Mouse (Mus musculus): ENCODE data around the gene Parp9. TPM values are rescaled to one million over a fixed set of nuclear protein-coding genes. Genes with fewer than 3 reads are reported as not detected.

The Parp9 gene
- polyA plus RNA-seq, 1 experiment from 2014 or later, result 3.1 TPM

- ATAC-seq (ENCODE audit: insufficient read depth, low FRiP score, low TSS enrichment) (no peak), DNase-seq (ENCODE audit: low spot score) (no peak)
- 82% methylated on average over 2 of the region's 2 CpGs for WGBS
- Histone ChIP-seq H3K4me3 (ENCODE audit: low read depth, low read length) (no peak overlapping the region), H3K4me1 (ENCODE audit: control insufficient read depth, insufficient read depth, low read length) (no peaks in the 10 kb centered on the region), H3K4me2 (ENCODE audit: low read depth) (no peak overlapping the region), H3K9me3 (ENCODE audit: control insufficient read depth, low read length) (no peaks in the 10 kb centered on the region), H3K36me3 (ENCODE audit: control insufficient read depth, insufficient read depth, low read length) (no peaks in the 10 kb centered on the region), H3K27ac (ENCODE audit: low read depth, low read length) (no peak overlapping the region), H3K27me3 (ENCODE audit: control insufficient read depth, insufficient read depth, low read length) (no peaks in the 10 kb centered on the region), H3K9ac (ENCODE audit: low read length) (no peak overlapping the region)
These were observed 16.5 kb upstream of the Parp9 start for GRCm38 (mm10) chr16:35921676-35922235.

DNA sequence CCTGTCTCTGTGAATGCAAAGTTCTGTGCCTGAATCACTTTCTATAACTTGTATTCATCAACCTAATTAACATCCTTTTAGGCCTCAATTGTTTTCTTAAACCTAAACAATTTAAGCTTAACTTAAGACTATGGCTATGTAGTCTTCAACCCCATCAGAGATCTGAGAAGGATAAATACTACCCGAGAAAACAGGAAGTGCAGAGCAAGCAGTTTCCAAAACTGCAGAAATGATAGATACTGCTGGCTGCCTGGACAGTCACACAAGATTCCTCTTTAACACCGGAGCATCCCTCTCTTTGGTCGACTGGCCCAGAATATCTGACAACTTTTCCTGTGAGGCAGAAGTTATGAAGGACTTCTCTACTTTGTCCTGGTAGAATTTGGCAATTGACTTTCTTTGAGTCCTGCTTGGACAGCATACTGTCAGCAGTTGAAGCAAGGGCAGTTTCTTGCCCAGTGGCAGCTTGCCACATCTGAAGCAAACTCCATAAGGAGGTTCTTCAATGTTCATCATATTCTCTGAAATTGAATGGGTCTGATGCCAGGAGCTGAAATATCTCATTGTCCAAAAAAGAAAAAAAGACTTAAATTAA lies 15.9 kb upstream of the Parp9 start:
- Histone ChIP-seq H3K27ac (ENCODE audit: low read depth, low read length) (no peak overlapping the region), H3K4me1 (ENCODE audit: control insufficient read depth, insufficient read depth, low read length) (no peaks in the 10 kb centered on the region), H3K27me3 (ENCODE audit: control insufficient read depth, insufficient read depth, low read length) (no peaks in the 10 kb centered on the region), H3K9ac (ENCODE audit: low read length) (no peak overlapping the region), H3K36me3 (ENCODE audit: control insufficient read depth, insufficient read depth, low read length) (no peaks in the 10 kb centered on the region), H3K4me3 (ENCODE audit: low read depth, low read length) (no peak overlapping the region), H3K9me3 (ENCODE audit: control insufficient read depth, low read length) (no peaks in the 10 kb centered on the region), H3K4me2 (ENCODE audit: low read depth) (no peak overlapping the region)
- DNase-seq (ENCODE audit: low spot score) (no peak), ATAC-seq (ENCODE audit: insufficient read depth, low FRiP score, low TSS enrichment) (no peak)
- 80% methylated on average over 3 of the region's 3 CpGs for WGBS

DNA sequence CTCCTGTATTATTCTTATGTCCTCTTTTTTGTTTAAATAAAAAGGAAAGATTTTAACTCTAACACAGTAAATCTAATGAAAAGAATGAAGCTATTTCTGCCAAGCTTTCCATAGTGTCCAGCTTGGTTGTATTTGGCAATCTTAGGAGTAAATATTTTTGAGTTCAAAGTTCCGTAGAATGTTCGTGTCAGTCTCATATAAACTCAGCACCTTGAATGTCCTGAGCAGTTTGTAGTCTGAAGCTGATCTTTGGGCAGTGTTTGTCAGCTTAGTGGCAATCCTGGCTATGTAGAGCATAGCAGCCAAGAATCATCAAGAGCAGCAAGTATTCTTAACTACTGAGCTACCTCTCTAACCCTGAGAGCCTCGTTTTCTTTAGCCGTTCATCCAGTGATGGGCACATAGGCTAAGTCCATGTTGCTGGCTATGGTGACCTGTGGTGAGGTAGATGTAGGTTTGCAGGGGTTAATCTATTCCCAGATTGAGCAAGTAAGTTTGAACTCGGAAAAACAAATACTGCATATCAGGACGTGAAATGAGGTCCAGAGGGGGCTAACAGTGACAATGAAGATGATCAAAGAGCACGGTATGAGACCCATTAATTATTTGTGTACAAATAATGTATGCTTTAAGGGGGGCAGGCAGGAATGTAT lies 14.6 kb upstream of the Parp9 start:
- no peak for DNase-seq (ENCODE audit: low spot score)
- WGBS, result 80% methylated on average over 7 of the region's 7 CpGs
- no peaks in the 10 kb centered on the region for H3K4me1 ChIP-seq (ENCODE audit: control insufficient read depth, insufficient read depth, low read length)
- H3K9me3 ChIP-seq (ENCODE audit: control insufficient read depth, low read length), result no peaks in the 10 kb centered on the region
- H3K36me3 ChIP-seq (ENCODE audit: control insufficient read depth, insufficient read depth, low read length), result no peaks in the 10 kb centered on the region
- H3K4me2 ChIP-seq (ENCODE audit: low read depth), result no peak overlapping the region
- no peak overlapping the region for H3K27ac ChIP-seq (ENCODE audit: low read depth, low read length)
- H3K9ac ChIP-seq (ENCODE audit: low read length), result no peak overlapping the region
- H3K4me3 ChIP-seq (ENCODE audit: low read depth, low read length), result no peak overlapping the region
- no peaks in the 10 kb centered on the region for H3K27me3 ChIP-seq (ENCODE audit: control insufficient read depth, insufficient read depth, low read length)
- ATAC-seq (ENCODE audit: insufficient read depth, low FRiP score, low TSS enrichment), result no peak

GRCm38 (mm10) chr16:35924341-35924740 lies 13.9 kb upstream of the Parp9 start:
- H3K9me3 ChIP-seq (ENCODE audit: control insufficient read depth, low read length), result no peaks in the 10 kb centered on the region
- no peak overlapping the region for H3K9ac ChIP-seq (ENCODE audit: low read length)
- no peaks in the 10 kb centered on the region for H3K4me1 ChIP-seq (ENCODE audit: control insufficient read depth, insufficient read depth, low read length)
- no peaks in the 10 kb centered on the region for H3K36me3 ChIP-seq (ENCODE audit: control insufficient read depth, insufficient read depth, low read length)
- no peak overlapping the region for H3K27ac ChIP-seq (ENCODE audit: low read depth, low read length)
- H3K4me2 ChIP-seq (ENCODE audit: low read depth), result no peak overlapping the region
- DNase-seq (ENCODE audit: low spot score) (no peak), ATAC-seq (ENCODE audit: insufficient read depth, low FRiP score, low TSS enrichment) (no peak)
- no peaks in the 10 kb centered on the region for H3K27me3 ChIP-seq (ENCODE audit: control insufficient read depth, insufficient read depth, low read length)
- H3K4me3 ChIP-seq (ENCODE audit: low read depth, low read length), result no peak overlapping the region
- WGBS, result 90% methylated on average over 5 of the region's 5 CpGs

GRCm38 (mm10) chr16:35932179-35933055 lies 5.9 kb upstream of the Parp9 start:
- Histone ChIP-seq H3K4me3 (ENCODE audit: low read depth, low read length) (no peak overlapping the region), H3K27ac (ENCODE audit: low read depth, low read length) (no peak overlapping the region), H3K9ac (ENCODE audit: low read length) (no peak overlapping the region), H3K27me3 (ENCODE audit: control insufficient read depth, insufficient read depth, low read length) (no peaks in the 10 kb centered on the region), H3K9me3 (ENCODE audit: control insufficient read depth, low read length) (no peaks in the 10 kb centered on the region), H3K36me3 (ENCODE audit: control insufficient read depth, insufficient read depth, low read length) (no peaks in the 10 kb centered on the region), H3K4me2 (ENCODE audit: low read depth) (no peak overlapping the region), H3K4me1 (ENCODE audit: control insufficient read depth, insufficient read depth, low read length) (no peaks in the 10 kb centered on the region)
- 87% methylated on average over 19 of the region's 19 CpGs for WGBS
- DNase-seq (ENCODE audit: low spot score), result no peak
- ATAC-seq (ENCODE audit: insufficient read depth, low FRiP score, low TSS enrichment), result no peak

- DNase-seq (ENCODE audit: low spot score) (no peak), ATAC-seq (ENCODE audit: insufficient read depth, low FRiP score, low TSS enrichment) (no peak)
- no peaks in the 10 kb centered on the region for H3K27me3 ChIP-seq (ENCODE audit: control insufficient read depth, insufficient read depth, low read length)
- no peak overlapping the region for H3K4me2 ChIP-seq (ENCODE audit: low read depth)
- no peaks in the 10 kb centered on the region for H3K36me3 ChIP-seq (ENCODE audit: control insufficient read depth, insufficient read depth, low read length)
- H3K27ac ChIP-seq (ENCODE audit: low read depth, low read length), result no peak overlapping the region
- no peaks in the 10 kb centered on the region for H3K9me3 ChIP-seq (ENCODE audit: control insufficient read depth, low read length)
- H3K4me1 ChIP-seq (ENCODE audit: control insufficient read depth, insufficient read depth, low read length), result no peaks in the 10 kb centered on the region
- H3K4me3 ChIP-seq (ENCODE audit: low read depth, low read length), result no peak overlapping the region
- 87% methylated on average over 10 of the region's 10 CpGs for WGBS
- no peak overlapping the region for H3K9ac ChIP-seq (ENCODE audit: low read length)
These were observed 5.1 kb upstream of the Parp9 start for GRCm38 (mm10) chr16:35933181-35933580.

- no peaks in the 10 kb centered on the region for H3K9me3 ChIP-seq (ENCODE audit: control insufficient read depth, low read length)
- H3K36me3 ChIP-seq (ENCODE audit: control insufficient read depth, insufficient read depth, low read length), result no peaks in the 10 kb centered on the region
- WGBS, result 8% methylated on average over 6 of the region's 6 CpGs
- peaks cover 2% of the 10 kb centered on the region; the same call in 1 of the 2 replicates for H3K27me3 ChIP-seq (ENCODE audit: control insufficient read depth, insufficient read depth, low read length)
- no peak for ATAC-seq (ENCODE audit: insufficient read depth, low FRiP score, low TSS enrichment)
- H3K27ac ChIP-seq (ENCODE audit: low read depth, low read length), result no peak overlapping the region
- H3K4me3 ChIP-seq (ENCODE audit: low read depth, low read length), result peak overlapping the region; percentile 54
- H3K9ac ChIP-seq (ENCODE audit: low read length), result 0 out of 2 replicates have a peak overlapping the region, but pooled peaks have one; percentile 18
- peak overlapping the region; percentile 91 for H3K4me2 ChIP-seq (ENCODE audit: low read depth)
- H3K4me1 ChIP-seq (ENCODE audit: control insufficient read depth, insufficient read depth, low read length), result no peaks in the 10 kb centered on the region
- DNase-seq (ENCODE audit: low spot score), result no peak
These were observed 991 bp downstream of the Parp9 start for GRCm38 (mm10) chr16:35939261-35939660.

DNA sequence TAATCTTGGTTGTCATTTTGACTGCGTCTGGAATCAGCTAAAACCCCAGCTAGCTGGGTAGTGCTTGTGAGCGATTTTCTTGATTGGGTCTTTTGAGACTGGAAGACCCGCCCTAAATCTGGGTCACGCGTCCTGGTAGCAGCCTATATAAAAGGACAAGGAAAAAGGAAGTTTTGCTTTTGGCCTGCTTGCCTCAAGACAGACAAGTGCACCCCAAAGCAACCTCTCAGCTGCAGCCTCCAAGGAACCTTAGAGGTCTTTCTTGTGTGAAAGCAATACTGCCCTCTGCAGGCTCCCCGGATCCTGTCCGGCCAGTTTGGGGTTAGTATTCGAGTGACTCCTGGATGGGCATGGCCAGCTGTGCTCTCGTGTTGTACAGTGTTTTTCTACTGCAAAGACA lies 1.4 kb downstream of the Parp9 start:
- Histone ChIP-seq H3K36me3 (ENCODE audit: control insufficient read depth, insufficient read depth, low read length) (no peaks in the 10 kb centered on the region), H3K27ac (ENCODE audit: low read depth, low read length) (no peak overlapping the region), H3K4me1 (ENCODE audit: control insufficient read depth, insufficient read depth, low read length) (no peaks in the 10 kb centered on the region), H3K27me3 (ENCODE audit: control insufficient read depth, insufficient read depth, low read length) (peaks cover 2% of the 10 kb centered on the region; the same call in 1 of the 2 replicates), H3K4me3 (ENCODE audit: low read depth, low read length) (no peak overlapping the region; the same call in 1 of the 2 replicates), H3K4me2 (ENCODE audit: low read depth) (peak overlapping the region; percentile 91), H3K9ac (ENCODE audit: low read length) (no peak overlapping the region), H3K9me3 (ENCODE audit: control insufficient read depth, low read length) (no peaks in the 10 kb centered on the region)
- ATAC-seq (ENCODE audit: insufficient read depth, low FRiP score, low TSS enrichment) (no peak), DNase-seq (ENCODE audit: low spot score) (peak; percentile 69)
- 13% methylated on average over 9 of the region's 9 CpGs for WGBS

Data from neural tube, embryonic 11.5 days (tissue).